Mouse (Mus musculus) adrenal gland (tissue): ENCODE results near the gene Nfib.

Experiments used
- intact Hi-C: fragments of 180-260 bp; cut with DNase I; formaldehyde crosslinking; loops from one replicate; pipeline ENCODE4 v1.15.1; 2025

Nfib gene

GRCm38 (mm10) chr4:82516211-82516795 lies 189.2 kb downstream of the Nfib start:
- intact Hi-C loops, result no loop called here

- intact Hi-C loops, result no loop called here
Measured at GRCm38 (mm10) chr4:82514921-82515320, 190.6 kb downstream of the Nfib start.

GRCm38 (mm10) chr4:82514373-82514772 lies 191.2 kb downstream of the Nfib start:
- intact Hi-C loops, result no loop called here

GRCm38 (mm10) chr4:82513426-82513750 lies 192.2 kb downstream of the Nfib start:
- intact Hi-C loops, result no loop called here

- intact Hi-C loops, result no loop called here
Measured at GRCm38 (mm10) chr4:82512743-82513425, 192.7 kb downstream of the Nfib start.

- intact Hi-C loops, result no loop called here
Measured at GRCm38 (mm10) chr4:82512335-82512734, 193.2 kb downstream of the Nfib start.

- intact Hi-C loops, result loop anchor here (2.0 kb wide), 1 partner anchor 27 kb away; no protein-coding TSS in a partner anchor
Measured at GRCm38 (mm10) chr4:82511524-82511923, 194.0 kb downstream of the Nfib start.

GRCm38 (mm10) chr4:82511001-82511513 lies 194.5 kb downstream of the Nfib start:
- intact Hi-C loops, result loop anchor here (2.0 kb wide), 1 partner anchor 28 kb away; no protein-coding TSS in a partner anchor

- intact Hi-C loops, result loop anchor here (2.0 to 10.0 kb wide), 2 partner anchors 29 to 555 kb away; no protein-coding TSS in a partner anchor
Measured at GRCm38 (mm10) chr4:82509771-82510170, 195.8 kb downstream of the Nfib start.

GRCm38 (mm10) chr4:82509166-82509767 lies 196.3 kb downstream of the Nfib start:
- intact Hi-C loops, result loop anchor here (10.0 kb wide), 1 partner anchor 554 kb away; no protein-coding TSS in a partner anchor

GRCm38 (mm10) chr4:82508281-82508687 lies 197.3 kb downstream of the Nfib start:
- intact Hi-C loops, result loop anchor here (10.0 kb wide), 1 partner anchor 553 kb away; no protein-coding TSS in a partner anchor

- intact Hi-C loops, result loop anchor here (10.0 kb wide), 1 partner anchor 553 kb away; no protein-coding TSS in a partner anchor
Measured at GRCm38 (mm10) chr4:82507541-82508280, 197.8 kb downstream of the Nfib start.

- intact Hi-C loops, result loop anchor here (10.0 kb wide), 1 partner anchor 552 kb away; no protein-coding TSS in a partner anchor
Measured at GRCm38 (mm10) chr4:82506731-82507331, 198.7 kb downstream of the Nfib start.

GRCm38 (mm10) chr4:82506081-82506730 lies 199.3 kb downstream of the Nfib start:
- intact Hi-C loops, result loop anchor here (10.0 kb wide), 1 partner anchor 551 kb away; no protein-coding TSS in a partner anchor

GRCm38 (mm10) chr4:82505121-82506031 lies 200.2 kb downstream of the Nfib start:
- intact Hi-C loops, result loop anchor here (10.0 kb wide), 1 partner anchor 551 kb away; no protein-coding TSS in a partner anchor

- intact Hi-C loops, result loop anchor here (5.0 to 10.0 kb wide), 4 partner anchors 52 to 550 kb away; no protein-coding TSS in a partner anchor
Measured at GRCm38 (mm10) chr4:82504284-82505120, 201.0 kb downstream of the Nfib start.

- intact Hi-C loops, result loop anchor here (5.0 to 10.0 kb wide), 4 partner anchors 52 to 549 kb away; no protein-coding TSS in a partner anchor
Measured at GRCm38 (mm10) chr4:82504015-82504283, 201.6 kb downstream of the Nfib start.
